Mouse (Mus musculus) forebrain, embryonic 16.5 days (tissue): ENCODE data around the gene Rab34. TPM values are rescaled to one million over a fixed set of nuclear protein-coding genes. Genes with fewer than 3 reads are reported as not detected.

ENCODE experiments used
- ATAC-seq: fragments of 200-750 bp; cut with Nextera tagmentation; 2 replicates; pipeline ENCODE4 v1.8.0; 2017; ENCODE audit warnings: mild to moderate bottlenecking, moderate library complexity
- H3K27ac ChIP-seq: fragments of 300-500 bp; sonication (generic); 2 replicates; pipeline ENCODE4 v1.5.1; 2014; ENCODE audit warnings: low read length, control low read depth
- H3K27me3 ChIP-seq: fragments of 300-500 bp; sonication (generic); replicated peaks from 2 replicates; pipeline ENCODE4 v1.6.1; 2014; ENCODE audit warnings: low read length; ENCODE audit not compliant: control insufficient read depth, insufficient read depth
- H3K36me3 ChIP-seq: fragments of 300-500 bp; sonication (generic); 2 replicates; pipeline ENCODE4 v1.6.1; 2014; ENCODE audit not compliant: control insufficient read depth, insufficient read depth
- H3K4me1 ChIP-seq: fragments of 300-500 bp; sonication (generic); replicated peaks from 2 replicates; pipeline ENCODE4 v1.6.1; 2014; ENCODE audit warnings: low read length; ENCODE audit not compliant: control insufficient read depth, insufficient read depth
- H3K4me2 ChIP-seq: fragments of 300-500 bp; sonication (generic); 2 replicates; pipeline ENCODE4 v1.6.1; 2014; ENCODE audit warnings: mild to moderate bottlenecking, low read length, control low read depth
- H3K4me3 ChIP-seq: fragments of 300-500 bp; sonication (generic); replicated peaks from 2 replicates; pipeline ENCODE4 v1.5.1; 2014; ENCODE audit warnings: mild to moderate bottlenecking, low read length, control low read depth
- H3K9ac ChIP-seq: fragments of 300-500 bp; sonication (generic); replicated peaks from 2 replicates; pipeline ENCODE4 v1.6.1; 2014; ENCODE audit warnings: low read depth, low read length, control low read depth
- H3K9me3 ChIP-seq: fragments of 300-500 bp; sonication (generic); 2 replicates; pipeline ENCODE4 v1.6.1; 2016; ENCODE audit warnings: low read length; ENCODE audit not compliant: control insufficient read depth
- WGBS: fragments of 180-500 bp; shearing (Covaris S2); extraction: QIAGEN DNeasy Blood & Tissue Kit; methylation state at CpG from one replicate; pipeline ENCODE4 v1.1.7; 2014; 5-methylcytosine and 5-hydroxymethylcytosine counted together
- polyA plus RNA-seq: library from polyadenylated mRNA; unstranded; fragments of >200 nt; fragmentation: Nextera tagmentation; extraction: Ambion mirVana; gene quantifications from 2 replicates; pipeline ENCODE4 v1.2.1, GENCODE M21; 2015

Rab34 gene
- polyA plus RNA-seq, 1 experiment from 2014 or later, result 56.9 TPM

DNA sequence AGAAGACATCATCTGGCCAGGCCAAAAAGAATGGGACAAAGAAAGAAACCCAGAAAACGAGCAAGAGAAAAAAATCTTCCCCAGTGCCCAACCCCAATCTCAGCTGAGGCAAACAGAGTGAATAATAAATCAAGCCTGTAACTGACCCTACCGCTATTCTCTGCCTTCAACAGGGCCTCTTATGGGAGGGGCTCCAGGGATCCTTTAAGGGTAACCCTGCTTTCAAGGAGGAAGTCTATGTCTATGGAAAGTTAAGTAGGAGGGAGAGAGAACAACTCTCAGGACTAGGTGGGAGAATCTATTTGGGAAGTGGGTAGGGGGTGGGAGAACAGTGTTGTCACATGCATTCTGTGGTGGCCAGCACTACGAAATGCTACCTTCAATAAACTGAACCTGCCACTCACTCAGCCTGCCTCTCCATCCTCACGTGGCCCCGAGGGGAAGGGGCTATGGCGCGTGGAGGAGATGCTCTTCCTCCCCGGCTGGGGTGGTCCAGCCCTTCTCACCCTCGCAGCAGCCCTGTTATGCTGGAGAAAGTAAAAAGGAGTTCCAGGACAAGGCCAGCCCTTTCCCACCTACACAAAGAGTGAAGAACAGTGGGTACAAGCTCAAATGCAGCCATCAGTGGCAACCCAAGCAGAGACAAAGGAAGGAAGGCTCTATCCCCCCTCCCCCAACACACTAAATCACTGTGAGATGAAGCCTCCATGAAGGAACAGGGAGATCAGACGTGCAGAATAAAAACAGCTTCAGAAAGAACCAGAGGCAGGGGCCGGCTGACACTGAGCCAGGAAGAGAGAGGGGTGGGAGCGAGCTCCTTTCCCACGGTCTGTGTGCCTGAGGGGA, 17.4 kb downstream of the Rab34 start:
- WGBS, result 56% methylated on average over 13 of the region's 13 CpGs
- no peak overlapping the region for H3K4me2 ChIP-seq
- peaks cover 25% of the 10 kb centered on the region for H3K36me3 ChIP-seq
- H3K27ac ChIP-seq, result no peak overlapping the region
- H3K9me3 ChIP-seq, result no peaks in the 10 kb centered on the region
- no peaks in the 10 kb centered on the region for H3K4me1 ChIP-seq
- no peak overlapping the region for H3K4me3 ChIP-seq
- ATAC-seq, result no peak
- H3K27me3 ChIP-seq, result no peaks in the 10 kb centered on the region
- no peak overlapping the region for H3K9ac ChIP-seq

DNA sequence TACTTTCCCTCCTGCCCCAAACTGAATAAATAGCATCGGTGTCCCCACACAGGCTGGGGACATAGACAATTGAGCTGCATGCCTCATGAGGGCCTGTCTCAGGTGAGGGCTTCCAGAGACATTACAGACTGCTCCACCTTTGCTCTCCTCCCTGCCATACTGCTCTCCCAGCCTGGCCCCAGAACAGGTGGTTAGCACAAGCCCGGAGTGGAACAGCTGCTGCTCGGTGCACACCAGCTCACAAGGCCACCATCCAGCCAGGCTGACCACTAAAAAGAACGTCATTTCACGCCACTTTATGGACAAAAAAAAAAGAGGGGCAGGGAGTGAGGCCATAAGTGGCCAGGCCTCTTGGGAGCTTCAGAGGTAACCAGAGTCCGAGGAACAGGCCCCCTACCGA, 19.0 kb downstream of the Rab34 start:
- Histone ChIP-seq H3K27me3 (no peaks in the 10 kb centered on the region), H3K9me3 (no peaks in the 10 kb centered on the region), H3K4me2 (no peak overlapping the region), H3K36me3 (peaks cover 31% of the 10 kb centered on the region), H3K27ac (no peak overlapping the region), H3K4me3 (no peak overlapping the region), H3K9ac (no peak overlapping the region), H3K4me1 (no peaks in the 10 kb centered on the region)
- ATAC-seq, result no peak
- WGBS, result 93% methylated on average over 7 of the region's 7 CpGs

DNA sequence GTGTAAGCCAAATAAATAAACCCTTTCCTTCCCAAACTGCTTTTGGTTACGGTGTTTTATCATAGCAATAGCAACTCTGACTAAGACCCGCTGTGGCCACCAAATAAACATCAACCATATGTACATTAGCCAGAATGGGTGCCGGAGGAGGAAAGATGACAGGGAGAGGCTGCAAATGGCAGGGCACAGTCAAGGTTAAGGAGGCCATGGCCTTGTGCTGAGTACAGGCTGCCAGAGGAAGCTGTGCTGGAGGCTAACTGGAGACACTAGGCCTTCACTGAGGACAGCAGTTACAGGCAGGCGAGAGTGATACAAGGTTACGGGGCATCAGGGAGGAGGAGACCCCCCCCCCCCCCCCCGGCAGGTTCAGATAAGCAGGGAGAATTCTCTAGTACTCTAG, 21.7 kb downstream of the Rab34 start:
- Histone ChIP-seq H3K9me3 (no peaks in the 10 kb centered on the region), H3K36me3 (peaks cover 45% of the 10 kb centered on the region), H3K4me1 (no peaks in the 10 kb centered on the region), H3K27me3 (no peaks in the 10 kb centered on the region), H3K4me3 (no peak overlapping the region), H3K4me2 (no peak overlapping the region), H3K27ac (no peak overlapping the region), H3K9ac (no peak overlapping the region)
- WGBS, result 96% methylated on average over 6 of the region's 6 CpGs
- no peak for ATAC-seq

GRCm38 (mm10) chr11:78210615-78211014, 22.4 kb downstream of the Rab34 start:
- Histone ChIP-seq H3K4me2 (no peak overlapping the region), H3K9ac (no peak overlapping the region), H3K9me3 (no peaks in the 10 kb centered on the region), H3K4me1 (no peaks in the 10 kb centered on the region), H3K4me3 (no peak overlapping the region), H3K36me3 (peaks cover 46% of the 10 kb centered on the region), H3K27ac (no peak overlapping the region), H3K27me3 (no peaks in the 10 kb centered on the region)
- ATAC-seq, result no peak
- 86% methylated on average over 7 of the region's 7 CpGs for WGBS

GRCm38 (mm10) chr11:78211513-78211912, 23.3 kb downstream of the Rab34 start:
- Histone ChIP-seq H3K27ac (no peak overlapping the region), H3K27me3 (no peaks in the 10 kb centered on the region), H3K36me3 (peaks cover 49% of the 10 kb centered on the region), H3K4me3 (no peak overlapping the region), H3K9me3 (no peaks in the 10 kb centered on the region), H3K4me2 (no peak overlapping the region), H3K4me1 (no peaks in the 10 kb centered on the region), H3K9ac (no peak overlapping the region)
- ATAC-seq, result no peak
- 95% methylated on average over 5 of the region's 5 CpGs for WGBS

GRCm38 (mm10) chr11:78213086-78213817, 25.0 kb downstream of the Rab34 start:
- ATAC-seq, result no peak
- Histone ChIP-seq H3K36me3 (peaks cover 43% of the 10 kb centered on the region), H3K9me3 (no peaks in the 10 kb centered on the region), H3K4me3 (no peak overlapping the region), H3K27ac (no peak overlapping the region), H3K4me1 (no peaks in the 10 kb centered on the region), H3K9ac (no peak overlapping the region), H3K4me2 (no peak overlapping the region), H3K27me3 (no peaks in the 10 kb centered on the region)
- WGBS, result 93% methylated on average over 14 of the region's 14 CpGs

GRCm38 (mm10) chr11:78215709-78216317, 27.6 kb downstream of the Rab34 start:
- Histone ChIP-seq H3K27me3 (no peaks in the 10 kb centered on the region), H3K9ac (no peak overlapping the region), H3K27ac (no peak overlapping the region), H3K9me3 (no peaks in the 10 kb centered on the region), H3K36me3 (peaks cover 57% of the 10 kb centered on the region), H3K4me3 (no peak overlapping the region), H3K4me2 (no peak overlapping the region), H3K4me1 (no peaks in the 10 kb centered on the region)
- WGBS, result 86% methylated on average over 11 of the region's 11 CpGs
- no peak for ATAC-seq

GRCm38 (mm10) chr11:78223586-78223985, 35.4 kb downstream of the Rab34 start:
- 91% methylated on average over 4 of the region's 4 CpGs for WGBS
- no peak overlapping the region for H3K27ac ChIP-seq
- no peak overlapping the region for H3K4me2 ChIP-seq
- no peak for ATAC-seq
- H3K27me3 ChIP-seq, result no peaks in the 10 kb centered on the region
- no peak overlapping the region for H3K4me3 ChIP-seq
- H3K36me3 ChIP-seq, result peaks cover 67% of the 10 kb centered on the region
- no peaks in the 10 kb centered on the region for H3K9me3 ChIP-seq
- H3K4me1 ChIP-seq, result no peaks in the 10 kb centered on the region
- no peak overlapping the region for H3K9ac ChIP-seq

DNA sequence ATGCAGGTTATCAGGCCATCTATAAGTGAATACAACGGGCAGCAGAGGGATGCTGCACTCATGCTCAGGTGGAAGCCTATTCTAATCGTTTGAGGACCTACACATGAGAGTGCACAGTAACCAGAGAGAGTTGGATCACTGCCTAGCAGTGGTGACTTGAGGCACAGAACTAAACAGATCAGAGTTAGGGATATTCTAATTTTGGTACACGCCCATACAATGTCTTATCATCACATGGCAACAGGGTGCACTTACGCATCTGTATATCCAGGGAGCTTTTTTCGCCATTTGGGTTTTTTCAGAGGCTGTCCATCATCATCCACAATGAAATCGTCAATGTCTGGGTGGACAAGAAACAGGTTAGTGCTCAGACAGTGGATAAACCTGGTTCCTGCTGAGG, 43.3 kb downstream of the Rab34 start:
- Histone ChIP-seq H3K27ac (no peak overlapping the region), H3K4me2 (no peak overlapping the region), H3K36me3 (peaks cover 59% of the 10 kb centered on the region), H3K9ac (no peak overlapping the region), H3K4me3 (no peak overlapping the region), H3K9me3 (no peaks in the 10 kb centered on the region), H3K27me3 (no peaks in the 10 kb centered on the region), H3K4me1 (no peaks in the 10 kb centered on the region)
- no peak for ATAC-seq
- WGBS, result 95% methylated on average over 6 of the region's 6 CpGs
